Mouse (Mus musculus): Measurements from ENCODE around the gene Uevld. TPM values are rescaled to one million over a fixed set of nuclear protein-coding genes. Genes with fewer than 3 reads are reported as not detected.

Gene Uevld
- polyA plus RNA-seq, 1 experiment: 3.7 TPM

DNA sequence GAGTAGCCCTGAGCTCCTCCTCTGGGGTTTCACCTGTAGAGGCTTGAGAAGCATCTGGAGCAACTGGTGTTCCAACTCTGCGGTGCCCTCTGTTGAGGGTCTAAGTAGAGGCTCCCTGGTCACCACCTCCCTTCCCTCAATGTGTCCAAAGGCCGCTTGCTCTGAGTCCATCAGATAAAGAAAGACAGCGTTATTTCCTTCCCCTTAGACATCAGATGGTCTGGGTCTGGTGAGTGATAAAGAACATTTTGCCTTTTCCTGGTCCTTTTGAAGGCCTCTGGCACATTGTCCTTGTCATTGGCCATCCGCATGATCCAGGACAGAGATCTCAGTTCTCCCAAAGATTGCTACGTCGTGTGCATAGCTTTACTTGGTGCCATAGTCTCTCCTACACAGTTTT lies 81.1 kb downstream of the Uevld start:
- no peak overlapping the region for H3K4me3 ChIP-seq (replicated peaks; ENCODE audit: control insufficient read depth, low read depth, low read length)
- no peak for TF ChIP-seq POLR2A (IDR thresholded peaks at IDR 0.05; ENCODE audit: borderline replicate concordance, control insufficient read depth, low read depth, low read length)
- no peak for TF ChIP-seq CTCF (IDR thresholded peaks at IDR 0.05; ENCODE audit: control insufficient read depth, insufficient read depth, low read length)
- peaks cover 1% of the 10 kb centered on the region; the same call in 1 of the 2 replicates for H3K4me1 ChIP-seq (ENCODE audit: control insufficient read depth, insufficient read depth, low read length)
- H3K27ac ChIP-seq (ENCODE audit: control insufficient read depth, insufficient read depth, low read depth, low read length, poor library complexity): no peak overlapping the region
- 40% methylated on average over 6 of the region's 6 CpGs for WGBS

DNA sequence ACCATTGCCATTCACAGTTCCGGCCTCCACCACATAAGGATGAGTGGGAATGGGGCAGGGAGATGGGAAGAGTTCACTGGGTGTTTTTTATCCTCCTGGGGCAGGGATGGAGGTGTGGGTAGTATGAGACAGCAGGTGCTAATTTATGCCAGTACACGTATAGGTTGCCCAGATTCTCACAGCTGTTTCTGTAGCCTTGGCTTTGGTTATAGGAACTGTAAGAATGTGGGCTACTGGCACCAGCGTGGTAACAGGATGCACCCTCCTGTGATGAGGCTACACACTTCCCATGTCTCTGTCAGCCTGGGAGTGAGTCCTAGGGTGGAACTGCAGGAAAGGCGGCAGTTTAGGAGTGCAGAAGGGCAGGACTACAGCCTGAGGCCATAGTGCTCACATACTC lies 81.5 kb downstream of the Uevld start:
- WGBS: 44% methylated on average over 4 of the region's 4 CpGs

More for the DNA sequence above, 81.5 kb downstream of the Uevld start:
- no peak overlapping the region for H3K27ac ChIP-seq (ENCODE audit: control insufficient read depth, insufficient read depth, low read depth, low read length, poor library complexity)
- no peak for TF ChIP-seq CTCF (IDR thresholded peaks at IDR 0.05; ENCODE audit: control insufficient read depth, insufficient read depth, low read length)
- TF ChIP-seq POLR2A (IDR thresholded peaks at IDR 0.05; ENCODE audit: borderline replicate concordance, control insufficient read depth, low read depth, low read length): no peak
- H3K4me1 ChIP-seq (ENCODE audit: control insufficient read depth, insufficient read depth, low read length): peaks cover 1% of the 10 kb centered on the region; the same call in 1 of the 2 replicates
- H3K4me3 ChIP-seq (replicated peaks; ENCODE audit: control insufficient read depth, low read depth, low read length): no peak overlapping the region

Other genes starting within 250 kb of the Uevld start
- 8.0 and 13.8 TPM in 2 replicates for gene Saal1, start 247.8 kb downstream of the Uevld start, polyA plus RNA-seq (2011; ENCODE audit: insufficient read depth, insufficient read length, low replicate concordance, missing spikeins)
- 0.45 and 8.5 TPM in 2 replicates for gene Saa3, start 242.8 kb downstream of the Uevld start, polyA plus RNA-seq (2011; ENCODE audit: insufficient read depth, insufficient read length, low replicate concordance, missing spikeins)
- 0.77 and 3.4 TPM in 2 replicates for gene Saa4, start 225.9 kb downstream of the Uevld start, polyA plus RNA-seq (2011; ENCODE audit: insufficient read depth, insufficient read length, low replicate concordance, missing spikeins)
- gene Saa1, start 215.5 kb downstream of the Uevld start, polyA plus RNA-seq (2011; ENCODE audit: insufficient read depth, insufficient read length, low replicate concordance, missing spikeins): not detected in 2 replicates
- gene Saa2, start 206.7 kb downstream of the Uevld start, polyA plus RNA-seq (2011; ENCODE audit: insufficient read depth, insufficient read length, low replicate concordance, missing spikeins): not detected in 2 replicates
- gene Hps5, start 162.5 kb downstream of the Uevld start, polyA plus RNA-seq (2011; ENCODE audit: insufficient read depth, insufficient read length, low replicate concordance, missing spikeins): 6.0 and 19.3 TPM in 2 replicates
- gene Gtf2h1, start 162.4 kb downstream of the Uevld start, polyA plus RNA-seq (2011; ENCODE audit: insufficient read depth, insufficient read length, low replicate concordance, missing spikeins): 16.0 and 20.0 TPM in 2 replicates
- 177 and 332 TPM in 2 replicates for gene Ldha, start 117.1 kb downstream of the Uevld start, polyA plus RNA-seq (2011; ENCODE audit: insufficient read depth, insufficient read length, low replicate concordance, missing spikeins)
- gene Ldhc, start 97.3 kb downstream of the Uevld start, polyA plus RNA-seq (2011; ENCODE audit: insufficient read depth, insufficient read length, low replicate concordance, missing spikeins): 1.3 and 2.6 TPM in 2 replicates
- gene Tsg101, start 38.6 kb downstream of the Uevld start, polyA plus RNA-seq (2011; ENCODE audit: insufficient read depth, insufficient read length, low replicate concordance, missing spikeins): 36.9 and 46.6 TPM in 2 replicates
- gene Gm9999, start 25.1 kb upstream of the Uevld start, polyA plus RNA-seq (2011; ENCODE audit: insufficient read depth, insufficient read length, low replicate concordance, missing spikeins): not detected in 2 replicates
- 6.9 and 12.9 TPM in 2 replicates for gene Spty2d1, start 49.9 kb upstream of the Uevld start, polyA plus RNA-seq (2011; ENCODE audit: insufficient read depth, insufficient read length, low replicate concordance, missing spikeins)
- gene Tmem86a, start 92.1 kb upstream of the Uevld start, polyA plus RNA-seq (2011; ENCODE audit: insufficient read depth, insufficient read length, low replicate concordance, missing spikeins): 7.4 and 12.4 TPM in 2 replicates
- not detected in 2 replicates for gene Ptpn5, start 175.2 kb upstream of the Uevld start, polyA plus RNA-seq (2011; ENCODE audit: insufficient read depth, insufficient read length, low replicate concordance, missing spikeins)
- gene Mrgpra6, start 246.4 kb upstream of the Uevld start, polyA plus RNA-seq (2011; ENCODE audit: insufficient read depth, insufficient read length, low replicate concordance, missing spikeins): not detected in 2 replicates